Mouse (Mus musculus) myocyte (in vitro differentiated cells): ENCODE results near the gene Dab2.

ENCODE experiments used
- E2F4 ChIP-seq: IDR thresholded peaks from one replicate; pipeline ENCODE4 v1.6.1; 2011; ENCODE audit warnings: mild to moderate bottlenecking, control low read depth, moderate library complexity; ENCODE audit not compliant: insufficient read depth
- MAX ChIP-seq: IDR thresholded peaks from one replicate; pipeline ENCODE4 v1.6.1; 2011; ENCODE audit warnings: low read depth, mild to moderate bottlenecking, control low read depth
- MYOD1 ChIP-seq, 3 experiments: IDR thresholded peaks; one replicate each; pipeline ENCODE4 v1.6.1; 2011; ENCODE audit warnings: control low read depth in 2 of 3, low read depth in 2 of 3, mild to moderate bottlenecking in 2 of 3, moderate library complexity in 1 of 3; ENCODE audit not compliant: insufficient read length in 2 of 3, control insufficient read depth in 1 of 3
- MYOG ChIP-seq, 3 experiments: IDR thresholded peaks; one replicate each; pipeline ENCODE4 v1.6.1; 2011; ENCODE audit warnings: control low read depth in 2 of 3, low read depth in 2 of 3, mild to moderate bottlenecking in 2 of 3; ENCODE audit not compliant: insufficient read length in 2 of 3, control insufficient read depth in 1 of 3, insufficient read depth in 1 of 3
- POLR2A ChIP-seq: IDR thresholded peaks from one replicate; pipeline ENCODE4 v1.6.1; 2011; ENCODE audit warnings: low read depth, mild to moderate bottlenecking, control low read depth, moderate library complexity; ENCODE audit not compliant: insufficient read length
- POLR2AphosphoS2 ChIP-seq: IDR thresholded peaks from one replicate; pipeline ENCODE4 v1.6.1; 2011; ENCODE audit warnings: low read depth, control low read depth; ENCODE audit not compliant: insufficient read length
- USF1 ChIP-seq: IDR thresholded peaks from one replicate; pipeline ENCODE4 v1.6.1; 2011; ENCODE audit warnings: low read depth, mild to moderate bottlenecking, control low read depth, moderate library complexity

DNA sequence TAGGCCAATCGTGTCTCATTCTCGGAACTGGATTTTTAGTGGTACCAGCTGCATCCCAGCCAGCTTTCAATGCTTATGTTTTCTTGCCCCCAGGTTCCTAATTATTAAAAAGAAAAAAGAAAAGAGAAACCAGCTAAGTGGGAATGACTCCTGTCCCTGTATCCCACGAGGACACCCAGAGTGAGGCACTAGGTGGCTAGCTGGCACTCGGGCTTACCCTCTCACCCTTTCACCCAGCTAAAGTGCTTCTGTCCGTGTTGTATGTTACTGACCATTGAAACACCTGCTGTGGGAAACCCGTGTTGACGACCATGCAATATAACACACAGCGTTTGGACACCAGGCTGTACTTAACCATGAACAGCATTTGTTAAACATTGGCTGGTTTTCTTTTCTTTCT, 109.4 kb downstream of the Dab2 start:
- TF ChIP-seq MYOG (IDR thresholded peaks at IDR 0.05; ENCODE audit: control insufficient read depth in 1 of 3, insufficient read depth in 1 of 3, insufficient read length in 2 of 3, low read depth in 2 of 3) (no peak), MAX (no peak), POLR2AphosphoS2 (no peak), POLR2A (no peak), USF1 (no peak), E2F4 (no peak), MYOD1 (IDR thresholded peaks at IDR 0.05; ENCODE audit: control insufficient read depth in 1 of 3, insufficient read length in 2 of 3, low read depth in 2 of 3) (no peak)
